Mouse (Mus musculus) small intestine, adult 2 months (tissue): Measurements from ENCODE around the gene Dpep3.

ENCODE experiments used
- CTCF ChIP-seq: fragments of 200-500 bp; IDR thresholded peaks from 2 replicates; pipeline ENCODE4 v1.5.1; 2012; ENCODE audit warnings: low read depth, mild to moderate bottlenecking, control low read depth, inconsistent platforms, low read length, moderate library complexity, mixed read lengths; ENCODE audit not compliant: insufficient replicate concordance, insufficient read length; ENCODE audit errors: extremely low read depth
- POLR2A ChIP-seq: fragments of 200-500 bp; IDR thresholded peaks from 2 replicates; pipeline ENCODE4 v1.6.1; 2012; ENCODE audit warnings: low read depth, mild to moderate bottlenecking, control low read depth, inconsistent platforms, low read length, moderate library complexity

DNA sequence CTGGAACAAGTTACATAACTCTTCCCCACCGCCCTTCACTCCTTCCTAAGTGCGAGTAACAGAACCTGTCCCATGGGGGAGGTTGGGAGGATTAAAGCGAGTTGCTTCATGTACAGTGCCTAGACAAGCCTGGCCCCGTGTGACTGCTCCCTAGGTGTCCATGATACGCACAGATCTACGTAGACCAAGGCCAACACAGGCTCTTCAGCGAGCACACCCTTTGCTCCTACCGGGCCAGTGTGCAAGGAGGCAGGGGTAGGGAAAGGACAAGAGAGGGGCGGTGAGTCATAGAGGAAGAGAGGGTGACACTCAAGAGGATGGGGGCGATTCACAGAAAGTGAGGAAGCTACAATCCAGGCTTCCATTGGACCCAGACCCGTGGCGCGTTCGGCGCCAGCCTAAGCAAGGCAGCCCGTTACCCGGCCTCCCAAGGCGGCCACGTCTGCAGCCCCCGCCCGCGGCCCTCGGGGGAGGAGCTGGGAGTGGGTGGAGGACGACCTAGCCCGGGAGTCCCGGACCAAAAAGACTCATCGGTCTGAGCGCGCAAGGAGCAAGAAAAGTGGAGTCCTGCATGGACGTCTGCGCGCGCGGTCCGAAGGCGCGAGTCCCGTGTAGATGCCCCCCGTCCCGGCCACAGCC is 13.8 kb downstream of the Dpep3 start:
- TF ChIP-seq CTCF (no peak), POLR2A (no peak)
